Mouse (Mus musculus) kidney, embryonic 14.5 days (tissue): ENCODE data around the gene Fbxo31. TPM values are rescaled to one million over a fixed set of nuclear protein-coding genes. Genes with fewer than 3 reads are reported as not detected.

Experiments
- ATAC-seq: fragments of 200-750 bp; cut with Nextera tagmentation; 2 replicates; pipeline ENCODE4 v1.8.0; 2017; ENCODE audit warnings: moderate number of reproducible peaks, mild to moderate bottlenecking, moderate TSS enrichment, moderate library complexity; ENCODE audit not compliant: low FRiP score, low TSS enrichment
- H3K27ac ChIP-seq: fragments of 300-500 bp; sonication (generic); 2 replicates; pipeline ENCODE4 v1.5.1; 2014; ENCODE audit warnings: low read depth, mild to moderate bottlenecking, low read length, moderate library complexity, mixed read lengths
- H3K27me3 ChIP-seq: fragments of 300-500 bp; sonication (generic); 2 replicates; pipeline ENCODE4 v1.6.1; 2014; ENCODE audit warnings: mild to moderate bottlenecking, low read length; ENCODE audit not compliant: control insufficient read depth, insufficient read depth
- H3K36me3 ChIP-seq: fragments of 300-500 bp; sonication (generic); 2 replicates; pipeline ENCODE4 v1.6.1; 2014; ENCODE audit warnings: low read length, mixed read lengths; ENCODE audit not compliant: control insufficient read depth, insufficient read depth
- H3K4me1 ChIP-seq: fragments of 300-500 bp; sonication (generic); 2 replicates; pipeline ENCODE4 v1.6.1; 2014; ENCODE audit warnings: low read length, mixed read lengths; ENCODE audit not compliant: control insufficient read depth, insufficient read depth
- H3K4me2 ChIP-seq: fragments of 300-500 bp; sonication (generic); replicated peaks from 2 replicates; pipeline ENCODE4 v1.6.1; 2014; ENCODE audit warnings: low read depth, mild to moderate bottlenecking, low read length
- H3K4me3 ChIP-seq: fragments of 300-500 bp; sonication (generic); 2 replicates; pipeline ENCODE4 v1.5.1; 2014; ENCODE audit warnings: mild to moderate bottlenecking, low read length
- H3K9ac ChIP-seq: fragments of 300-500 bp; sonication (generic); 2 replicates; pipeline ENCODE4 v1.6.1; 2014; ENCODE audit warnings: low read depth, mild to moderate bottlenecking, low read length, moderate library complexity
- H3K9me3 ChIP-seq: fragments of 300-500 bp; sonication (generic); 2 replicates; pipeline ENCODE4 v1.6.1; 2016; ENCODE audit warnings: low read length; ENCODE audit not compliant: control insufficient read depth
- WGBS: fragments of 180-500 bp; shearing (Covaris S2); extraction: QIAGEN DNeasy Blood & Tissue Kit; methylation state at CpG from one replicate; pipeline ENCODE4 v1.1.7; 2014; 5-methylcytosine and 5-hydroxymethylcytosine counted together
- polyA plus RNA-seq: library from polyadenylated mRNA; unstranded; fragments of >200 nt; fragmentation: Nextera tagmentation; extraction: Ambion mirVana; gene quantifications from 2 replicates; pipeline ENCODE4 v1.2.1, GENCODE M21; 2014

Fbxo31 gene
- polyA plus RNA-seq, 1 experiment from 2014 or later, result 17.0 TPM

DNA sequence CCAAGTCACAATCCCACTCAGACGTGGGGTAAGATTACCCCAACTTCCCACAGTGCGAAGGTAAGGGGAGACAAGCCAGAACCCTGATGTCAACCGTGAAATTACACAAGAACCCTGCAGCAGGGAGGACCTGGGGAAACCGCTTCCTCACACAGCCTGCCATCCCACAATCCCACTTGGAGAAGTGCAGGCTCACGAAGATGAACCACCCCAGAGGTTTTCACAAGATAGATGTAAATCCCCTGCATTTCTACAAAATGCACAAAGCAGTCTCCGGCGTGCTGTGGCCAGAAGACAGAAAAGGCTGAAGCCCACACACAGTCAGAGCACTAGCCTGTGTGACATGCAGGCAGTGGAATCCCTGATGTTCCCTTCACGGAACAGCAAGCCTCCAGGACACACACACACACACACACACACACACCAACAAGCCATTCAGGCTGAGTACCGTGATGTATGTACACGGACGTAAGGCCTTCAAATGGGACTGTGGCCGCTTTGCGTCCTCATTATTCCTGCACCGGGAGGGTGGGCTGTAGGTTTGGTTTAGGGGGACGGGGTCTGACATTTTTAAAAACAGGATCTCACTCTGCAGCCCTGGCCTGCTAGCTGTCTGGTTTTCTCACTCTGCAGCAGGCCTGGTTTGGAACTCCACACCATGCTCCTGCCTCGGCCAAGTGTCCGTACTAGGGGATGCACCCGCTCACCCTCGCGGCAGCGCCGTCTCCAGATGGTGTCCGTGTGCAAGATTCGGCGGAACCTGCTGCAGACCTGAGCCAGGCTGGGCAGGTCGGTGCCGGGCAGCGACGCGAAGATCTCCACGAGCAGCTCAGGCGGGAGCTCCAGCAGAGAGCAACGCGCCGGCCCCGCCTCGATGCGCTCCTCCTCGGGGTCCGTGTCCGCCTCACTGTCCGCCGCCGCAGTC is 593 bp downstream of the Fbxo31 start:
- Histone ChIP-seq H3K4me2 (peak overlapping the region; percentile 87), H3K9ac (peak overlapping the region; percentile 70), H3K4me1 (peaks cover 22% of the 10 kb centered on the region), H3K36me3 (no peaks in the 10 kb centered on the region), H3K4me3 (peak overlapping the region; percentile 82), H3K27me3 (no peaks in the 10 kb centered on the region), H3K9me3 (no peaks in the 10 kb centered on the region), H3K27ac (no peak overlapping the region)
- ATAC-seq, result peak; percentile 7
- 2% methylated on average over 44 of the region's 44 CpGs for WGBS

DNA sequence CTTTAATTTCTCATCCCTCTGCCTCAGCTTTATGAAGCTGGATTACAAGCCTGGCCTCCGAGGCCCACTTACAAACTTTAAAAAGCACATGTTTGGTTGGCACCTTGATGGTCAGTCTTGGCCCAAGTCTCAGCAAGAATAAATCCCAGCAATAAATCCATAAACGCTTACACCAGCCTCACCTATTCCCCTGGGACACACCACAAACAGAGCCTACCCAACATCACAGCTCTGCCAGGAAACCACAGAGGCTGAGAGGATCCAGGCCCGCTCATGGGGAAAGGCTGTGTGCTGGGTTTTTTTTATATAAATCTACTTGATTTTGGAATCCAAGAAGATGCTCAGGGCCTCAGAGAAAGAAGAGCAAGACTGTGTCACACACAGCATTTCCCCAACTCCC is 2.9 kb downstream of the Fbxo31 start:
- 68% methylated on average over 3 of the region's 3 CpGs for WGBS
- Histone ChIP-seq H3K4me1 (peaks cover 22% of the 10 kb centered on the region), H3K27me3 (no peaks in the 10 kb centered on the region), H3K9me3 (no peaks in the 10 kb centered on the region), H3K36me3 (no peaks in the 10 kb centered on the region; the same call in 1 of the 2 replicates), H3K27ac (no peak overlapping the region), H3K9ac (0 out of 2 replicates have a peak overlapping the region, but pooled peaks have one; percentile 7), H3K4me3 (no peak overlapping the region), H3K4me2 (no peak overlapping the region)
- no peak for ATAC-seq

DNA sequence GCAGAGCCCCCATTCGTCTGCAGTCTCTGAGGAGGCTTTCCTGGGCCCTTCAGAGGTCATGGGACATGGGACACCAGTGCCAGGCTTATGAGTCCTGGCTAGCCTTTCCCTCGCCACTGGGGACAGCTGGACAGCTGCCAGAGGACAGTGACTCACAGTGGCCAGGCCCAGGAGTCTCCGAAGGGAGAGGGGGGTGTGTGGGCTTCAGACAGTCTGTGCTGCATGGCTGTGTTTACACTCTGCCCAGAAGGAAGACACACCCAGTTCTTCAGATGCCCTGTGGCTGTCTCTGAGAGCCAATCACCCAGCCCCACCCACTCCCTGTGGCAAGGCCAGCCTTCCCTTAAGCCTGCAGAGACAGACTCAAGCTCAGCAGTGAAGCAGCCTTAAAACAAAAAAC is 5.3 kb downstream of the Fbxo31 start:
- Histone ChIP-seq H3K36me3 (no peaks in the 10 kb centered on the region; the same call in 1 of the 2 replicates), H3K9ac (no peak overlapping the region), H3K4me3 (no peak overlapping the region), H3K9me3 (no peaks in the 10 kb centered on the region), H3K4me2 (no peak overlapping the region), H3K27me3 (no peaks in the 10 kb centered on the region), H3K27ac (no peak overlapping the region), H3K4me1 (peaks cover 22% of the 10 kb centered on the region)
- 33% methylated on average over 3 of the region's 3 CpGs for WGBS
- ATAC-seq, result no peak

DNA sequence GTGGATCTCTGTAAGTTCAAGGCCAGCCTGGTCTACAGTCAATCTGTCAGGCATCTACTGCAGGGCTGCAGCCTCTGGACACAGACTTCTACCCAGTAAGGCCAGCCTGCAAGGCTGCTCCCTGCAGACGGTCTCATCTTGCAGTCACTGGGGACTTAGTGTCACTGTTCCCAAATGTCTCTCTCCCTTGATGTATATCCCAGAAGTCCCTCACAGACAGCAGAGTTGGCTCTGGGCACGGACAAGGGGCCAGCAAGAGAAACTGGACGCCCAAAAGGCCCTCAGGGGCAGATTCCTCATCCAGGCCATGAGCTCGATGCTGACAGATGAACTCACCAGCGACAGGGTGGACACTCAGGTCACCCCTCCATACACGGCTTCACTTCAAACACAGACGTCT is 6.5 kb downstream of the Fbxo31 start:
- no peak overlapping the region for H3K4me2 ChIP-seq
- no peak for ATAC-seq
- WGBS, result 75% methylated on average over 7 of the region's 7 CpGs

DNA sequence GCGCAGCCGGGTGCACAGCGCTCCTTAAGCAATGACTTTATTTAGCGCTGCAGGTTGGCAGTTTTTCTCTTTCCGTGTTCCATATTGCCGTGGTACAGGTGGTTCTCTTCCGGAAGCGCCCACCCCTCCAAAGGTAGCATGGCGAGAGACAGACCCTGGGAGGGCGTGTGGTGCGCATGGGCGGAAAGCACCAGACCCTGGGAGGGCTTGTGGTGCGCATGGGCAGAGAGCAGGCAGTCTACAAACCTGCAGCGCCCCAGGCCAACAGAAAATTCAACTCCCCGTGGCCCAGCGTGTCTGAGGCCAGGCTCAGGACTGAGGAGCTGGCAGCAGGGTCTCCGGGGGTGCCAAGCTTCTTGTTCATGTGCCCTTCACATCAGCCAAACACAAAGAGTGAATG is 7.8 kb downstream of the Fbxo31 start:
- H3K4me2 ChIP-seq, result no peak overlapping the region
- ATAC-seq, result no peak

More for the DNA sequence above, 6.5 kb downstream of the Fbxo31 start:
- H3K4me1 ChIP-seq, result peaks cover 15% of the 10 kb centered on the region
- H3K9ac ChIP-seq, result no peak overlapping the region
- H3K4me3 ChIP-seq, result no peak overlapping the region
- no peaks in the 10 kb centered on the region for H3K9me3 ChIP-seq
- H3K27me3 ChIP-seq, result no peaks in the 10 kb centered on the region
- no peak overlapping the region for H3K27ac ChIP-seq
- H3K36me3 ChIP-seq, result no peaks in the 10 kb centered on the region; the same call in 1 of the 2 replicates

DNA sequence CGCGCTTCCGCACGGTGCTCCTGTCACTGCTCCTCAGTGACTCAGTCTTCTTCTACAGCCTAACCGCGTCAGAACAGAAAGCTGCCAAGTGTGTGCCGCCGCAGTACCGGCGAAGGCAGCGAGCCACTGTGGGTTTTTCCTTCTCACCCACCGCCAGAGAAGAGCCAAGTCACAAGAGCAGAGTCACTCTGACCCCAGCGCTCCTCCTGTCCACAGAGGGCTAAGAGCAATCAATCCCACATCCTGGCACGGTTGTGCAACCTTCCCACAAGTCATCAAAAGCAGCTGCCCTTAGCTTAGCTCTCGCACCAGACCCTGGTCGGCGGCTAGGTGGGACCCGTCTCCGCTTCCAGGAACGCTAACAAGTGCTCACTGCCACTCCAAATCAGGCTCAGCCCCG is 8.3 kb downstream of the Fbxo31 start:
- Histone ChIP-seq H3K27me3 (no peaks in the 10 kb centered on the region), H3K9ac (no peak overlapping the region), H3K4me3 (no peak overlapping the region), H3K4me1 (peaks cover 9% of the 10 kb centered on the region; the same call in 1 of the 2 replicates), H3K4me2 (no peak overlapping the region), H3K27ac (no peak overlapping the region), H3K9me3 (no peaks in the 10 kb centered on the region), H3K36me3 (peaks cover under 1% of the 10 kb centered on the region; the same call in 1 of the 2 replicates)
- ATAC-seq, result no peak
- WGBS, result 80% methylated on average over 21 of the region's 21 CpGs

More for the DNA sequence above, 7.8 kb downstream of the Fbxo31 start:
- peaks cover 9% of the 10 kb centered on the region; the same call in 1 of the 2 replicates for H3K4me1 ChIP-seq
- H3K36me3 ChIP-seq, result no peaks in the 10 kb centered on the region; the same call in 1 of the 2 replicates
- H3K27ac ChIP-seq, result no peak overlapping the region
- H3K27me3 ChIP-seq, result no peaks in the 10 kb centered on the region
- no peak overlapping the region for H3K4me3 ChIP-seq
- H3K9me3 ChIP-seq, result no peaks in the 10 kb centered on the region
- H3K9ac ChIP-seq, result no peak overlapping the region
- 82% methylated on average over 17 of the region's 17 CpGs for WGBS

DNA sequence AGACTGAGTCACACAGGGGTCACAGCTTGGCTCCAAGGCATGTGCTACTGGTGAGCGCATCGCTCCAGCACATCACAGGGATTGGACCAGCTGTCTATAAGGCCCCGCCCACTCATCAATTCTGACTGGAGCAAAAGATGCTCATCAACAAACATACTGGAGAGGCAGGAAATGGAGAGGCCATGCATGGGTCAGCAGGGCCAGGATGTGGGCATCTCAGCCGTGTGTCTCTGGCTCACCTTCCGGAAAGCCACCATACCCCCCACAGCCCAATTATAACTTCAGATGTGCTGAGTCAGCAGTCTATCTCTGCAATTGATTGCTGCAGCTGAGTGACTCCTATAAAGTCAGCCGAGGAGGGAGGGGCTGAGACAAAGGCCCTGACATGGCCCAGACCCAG is 10.3 kb downstream of the Fbxo31 start:
- 56% methylated on average over 6 of the region's 6 CpGs for WGBS
- ATAC-seq, result no peak
- Histone ChIP-seq H3K4me2 (no peak overlapping the region), H3K36me3 (peaks cover 3% of the 10 kb centered on the region; the same call in 1 of the 2 replicates), H3K4me1 (peaks cover 4% of the 10 kb centered on the region; the same call in 1 of the 2 replicates), H3K4me3 (no peak overlapping the region), H3K27me3 (no peaks in the 10 kb centered on the region), H3K27ac (no peak overlapping the region), H3K9me3 (no peaks in the 10 kb centered on the region), H3K9ac (no peak overlapping the region)

DNA sequence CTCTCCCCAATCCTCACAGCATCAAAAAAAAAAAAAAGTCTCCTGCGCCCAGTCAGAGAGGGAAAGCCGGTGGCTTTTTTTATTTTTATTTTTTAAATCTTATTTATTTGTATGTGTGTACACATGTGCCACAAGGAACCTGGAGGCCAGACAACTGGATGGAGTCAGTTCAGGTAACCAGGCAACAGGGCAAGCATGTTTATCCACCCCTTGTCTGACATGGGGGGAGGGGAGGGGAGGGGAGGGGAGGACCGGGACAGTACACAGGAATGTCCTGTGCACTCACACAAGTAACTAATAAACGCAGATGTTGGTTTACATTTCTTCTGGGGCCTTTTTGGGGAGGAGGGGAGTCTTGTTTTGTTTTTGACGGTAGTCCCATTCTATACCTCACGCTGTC is 14.9 kb downstream of the Fbxo31 start:
- 0 out of 2 replicates have a peak, but pooled peaks cover 4% of the 10 kb centered on the region for H3K4me1 ChIP-seq
- no peaks in the 10 kb centered on the region for H3K9me3 ChIP-seq
- H3K27ac ChIP-seq, result no peak overlapping the region
- peaks cover 9% of the 10 kb centered on the region; the same call in 1 of the 2 replicates for H3K36me3 ChIP-seq
- 76% methylated on average over 6 of the region's 6 CpGs for WGBS
- no peak overlapping the region for H3K4me3 ChIP-seq
- no peaks in the 10 kb centered on the region for H3K27me3 ChIP-seq
- H3K4me2 ChIP-seq, result no peak overlapping the region
- H3K9ac ChIP-seq, result no peak overlapping the region
- ATAC-seq, result no peak

DNA sequence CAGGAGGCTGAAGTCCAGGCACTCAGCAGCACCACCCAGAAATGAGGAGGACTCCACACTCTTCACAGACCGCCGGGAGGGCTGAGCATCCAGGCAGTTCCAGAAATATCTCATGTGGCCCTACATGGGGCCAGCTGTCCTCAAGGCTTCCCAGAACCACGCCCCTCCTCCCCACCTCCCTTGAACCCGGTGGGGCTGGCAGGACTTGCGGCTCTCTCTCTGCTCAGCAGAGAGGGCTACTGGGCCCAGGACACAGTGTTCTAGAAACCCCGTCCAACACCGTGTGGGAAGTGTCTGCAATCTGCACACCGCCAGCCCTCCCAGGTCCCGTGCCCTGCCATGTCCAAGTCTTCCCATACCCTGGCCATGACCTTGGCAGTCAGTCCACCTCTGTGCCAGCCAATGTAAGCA is 15.7 kb downstream of the Fbxo31 start:
- no peaks in the 10 kb centered on the region for H3K27me3 ChIP-seq
- ATAC-seq, result no peak
- no peaks in the 10 kb centered on the region for H3K9me3 ChIP-seq
- H3K36me3 ChIP-seq, result peaks cover 13% of the 10 kb centered on the region; the same call in 1 of the 2 replicates
- H3K27ac ChIP-seq, result no peak overlapping the region
- no peaks in the 10 kb centered on the region for H3K4me1 ChIP-seq
- no peak overlapping the region for H3K4me2 ChIP-seq
- 80% methylated on average over 9 of the region's 9 CpGs for WGBS
- no peak overlapping the region for H3K9ac ChIP-seq
- no peak overlapping the region for H3K4me3 ChIP-seq
